Mouse (Mus musculus) bone marrow, adult 2 months (tissue): Measurements from ENCODE around the gene Polg2. TPM values are rescaled to one million over a fixed set of nuclear protein-coding genes. Genes with fewer than 3 reads are reported as not detected.

Experiments used
- H3K27ac ChIP-seq: fragments of 200-500 bp; 2 replicates; pipeline ENCODE4 v1.5.1; 2012; ENCODE audit warnings: low read depth, mild to moderate bottlenecking, control low read depth, inconsistent platforms, low read length; ENCODE audit not compliant: control insufficient read depth, poor library complexity, insufficient read depth
- H3K4me1 ChIP-seq: fragments of 200-500 bp; 2 replicates; pipeline ENCODE4 v1.6.1; 2011; ENCODE audit warnings: low read length; ENCODE audit not compliant: control insufficient read depth, insufficient read depth
- H3K4me3 ChIP-seq: fragments of 200-500 bp; replicated peaks from 2 replicates; pipeline ENCODE3; 2011; ENCODE audit warnings: mild to moderate bottlenecking, low read depth, low read length, control low read depth; ENCODE audit not compliant: control insufficient read depth
- CTCF ChIP-seq: fragments of 200-500 bp; IDR thresholded peaks from 2 replicates; pipeline ENCODE4 v1.5.1; 2011; ENCODE audit warnings: low read length, control low read depth; ENCODE audit not compliant: control insufficient read depth, insufficient read depth
- POLR2A ChIP-seq: fragments of 200-500 bp; IDR thresholded peaks from 2 replicates; pipeline ENCODE4 v1.6.1; 2011; ENCODE audit warnings: low read depth, mild to moderate bottlenecking, control low read depth, low read length, borderline replicate concordance; ENCODE audit not compliant: control insufficient read depth
- WGBS: fragments of 180-500 bp; shearing (Covaris S2); methylation state at CpG from one replicate; pipeline ENCODE4 v1.1.7; 2018; 5-methylcytosine and 5-hydroxymethylcytosine counted together
- polyA plus RNA-seq: library from polyadenylated mRNA; stranded (reverse); fragments of >200 nt; gene quantifications from 2 replicates; pipeline ENCODE4 v1.2.4, GENCODE M21; 2011; ENCODE audit warnings: low replicate concordance; ENCODE audit not compliant: missing spikeins, insufficient read depth, insufficient read length

The Polg2 gene
- 4.9 and 6.1 TPM in 2 replicates for polyA plus RNA-seq

GRCm38 (mm10) chr11:106779388-106780088, at the start of gene Polg2:
TSS of gene Polg2 (minus strand) at chr11:106779537.
- Histone ChIP-seq H3K4me1 (no peaks in the 10 kb centered on the region; the same call in 1 of the 2 replicates), H3K27ac (peak within 1 kb of the TSS; percentile 95), H3K4me3 (peak within 1 kb of the TSS; percentile 83)
- 2% methylated on average over 30 of the region's 30 CpGs for WGBS
- TF ChIP-seq POLR2A = peak; percentile 97
- no peak for TF ChIP-seq CTCF

DNA sequence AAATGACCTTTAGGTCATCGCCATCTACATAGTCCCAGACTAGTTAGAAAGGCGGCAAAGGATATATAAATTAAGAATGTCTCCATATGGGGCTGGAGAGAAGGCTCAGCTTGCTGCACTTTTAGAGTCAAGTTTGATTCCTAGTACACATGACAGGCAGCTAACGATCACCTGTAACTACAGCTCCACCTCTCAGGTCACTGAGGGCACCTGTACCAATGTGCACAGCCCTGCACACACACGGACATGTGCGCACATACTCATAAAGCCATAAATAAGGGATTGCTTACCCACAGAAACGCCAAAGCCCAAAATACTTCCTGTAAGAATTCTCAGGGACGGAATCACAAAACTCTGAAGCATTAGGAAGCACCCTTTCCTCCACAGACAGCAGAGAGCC, 48.7 kb upstream of the Polg2 start:
- 81% methylated on average over 7 of the region's 7 CpGs for WGBS
- Histone ChIP-seq H3K4me1 (no peaks in the 10 kb centered on the region), H3K27ac (no peak overlapping the region), H3K4me3 (no peak overlapping the region)
- TF ChIP-seq CTCF (no peak), POLR2A (no peak)

- WGBS = 91% methylated on average over 10 of the region's 10 CpGs
- H3K27ac ChIP-seq = no peak overlapping the region
- H3K4me3 ChIP-seq = no peak overlapping the region
- H3K4me1 ChIP-seq = no peaks in the 10 kb centered on the region
- TF ChIP-seq CTCF = no peak
Observed at GRCm38 (mm10) chr11:106824403-106824802, 45.1 kb upstream of the Polg2 start.

- H3K4me1 ChIP-seq = no peaks in the 10 kb centered on the region
- H3K27ac ChIP-seq = no peak overlapping the region
- WGBS = 93% methylated on average over 8 of the region's 8 CpGs
- H3K4me3 ChIP-seq = no peak overlapping the region
- TF ChIP-seq POLR2A (no peak), CTCF (no peak)
Observed at GRCm38 (mm10) chr11:106823741-106824140, 44.4 kb upstream of the Polg2 start.

DNA sequence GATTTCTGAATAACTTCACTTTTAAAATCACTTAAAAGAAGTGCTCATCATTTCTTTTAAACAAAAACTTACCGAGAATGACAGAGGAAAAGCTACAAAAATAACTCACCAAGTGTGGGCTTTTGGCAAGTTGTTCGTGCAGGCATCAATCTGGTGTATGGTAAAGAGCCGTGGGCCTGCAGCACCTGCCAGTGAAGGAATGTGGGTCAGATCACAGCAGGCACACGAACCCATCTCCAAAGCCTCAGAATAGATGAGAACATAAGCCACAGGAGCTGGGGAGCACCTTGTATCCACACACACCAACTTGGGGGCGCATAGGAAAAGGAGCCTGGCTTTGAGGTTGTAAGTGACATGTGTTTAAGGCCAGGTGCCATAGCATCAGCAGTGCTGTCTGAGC, 43.6 kb upstream of the Polg2 start:
- Histone ChIP-seq H3K4me1 (no peaks in the 10 kb centered on the region), H3K4me3 (no peak overlapping the region), H3K27ac (no peak overlapping the region)
- TF ChIP-seq POLR2A (no peak), CTCF (no peak)
- WGBS = 85% methylated on average over 5 of the region's 5 CpGs

DNA sequence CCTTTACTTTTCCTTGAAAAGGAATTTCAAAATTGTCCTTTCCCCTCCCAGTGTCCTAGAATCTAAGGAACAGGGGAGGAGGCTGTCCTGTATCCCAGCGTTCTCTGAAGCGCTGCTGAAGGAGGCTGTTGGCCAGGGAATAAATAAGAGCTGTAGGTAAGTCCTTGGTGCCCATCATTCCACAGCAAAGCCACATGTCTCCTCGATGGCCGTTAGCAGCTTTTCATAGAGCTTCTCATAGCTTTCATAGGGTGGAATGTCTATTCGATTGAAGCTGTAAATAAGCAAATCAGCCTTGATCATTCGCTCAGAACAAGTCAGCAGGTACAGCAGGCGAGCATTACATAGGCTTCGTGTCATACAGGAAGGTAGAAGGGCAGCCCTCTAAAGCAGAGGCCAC, 43.2 kb upstream of the Polg2 start:
- Histone ChIP-seq H3K4me3 (no peak overlapping the region), H3K4me1 (no peaks in the 10 kb centered on the region), H3K27ac (no peak overlapping the region)
- WGBS = 90% methylated on average over 8 of the region's 8 CpGs
- no peak for TF ChIP-seq CTCF
- no peak for TF ChIP-seq POLR2A

GRCm38 (mm10) chr11:106821397-106821796, 42.1 kb upstream of the Polg2 start:
- 88% methylated on average over 6 of the region's 6 CpGs for WGBS
- Histone ChIP-seq H3K4me3 (no peak overlapping the region), H3K27ac (no peak overlapping the region), H3K4me1 (no peaks in the 10 kb centered on the region)
- TF ChIP-seq POLR2A = no peak
- no peak for TF ChIP-seq CTCF

- Histone ChIP-seq H3K27ac (no peak overlapping the region), H3K4me3 (no peak overlapping the region), H3K4me1 (no peaks in the 10 kb centered on the region)
- WGBS = 23% methylated on average over 4 of the region's 4 CpGs
- TF ChIP-seq POLR2A (no peak), CTCF (no peak)
Observed at GRCm38 (mm10) chr11:106820972-106821371, 41.6 kb upstream of the Polg2 start.

DNA sequence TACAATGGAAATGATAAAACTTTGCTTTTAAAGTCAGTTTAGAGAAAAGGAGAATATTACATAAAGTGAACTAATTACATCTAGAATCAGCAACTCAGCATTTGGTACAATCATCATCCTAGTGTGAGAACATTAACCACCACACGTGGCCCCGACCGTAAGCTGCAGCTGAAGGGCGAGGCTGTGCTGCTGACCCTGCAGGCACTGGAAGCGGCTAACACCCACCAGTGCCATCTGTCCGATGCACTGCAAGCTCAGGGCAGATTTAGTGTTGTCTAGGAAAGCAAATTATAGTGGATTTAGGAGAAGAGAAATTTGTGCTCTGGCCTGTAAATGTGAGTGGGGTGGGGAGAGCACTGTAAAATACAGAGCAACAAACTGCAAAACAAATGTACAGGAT, 40.9 kb upstream of the Polg2 start:
- Histone ChIP-seq H3K4me1 (no peaks in the 10 kb centered on the region), H3K4me3 (no peak overlapping the region), H3K27ac (no peak overlapping the region)
- TF ChIP-seq POLR2A = no peak
- no peak for TF ChIP-seq CTCF
- WGBS = 84% methylated on average over 6 of the region's 6 CpGs
